Mouse (Mus musculus): ENCODE data around the gene Hrasls. TPM values are rescaled to one million over a fixed set of nuclear protein-coding genes. Genes with fewer than 3 reads are reported as not detected.

Gene Hrasls
- total RNA-seq (2014; rRNA removed), result 11.1 and 23.4 TPM in 2 replicates
- 8.0 and 8.7 TPM in 2 replicates for polyA plus RNA-seq (2015; fragmentation: Nextera tagmentation; extraction: Ambion mirVana)

- H3K4me2 ChIP-seq (ENCODE audit: low read depth, low read length), result peak within 1 kb of the TSS; percentile 95
- no peaks in the 10 kb centered on the region for H3K36me3 ChIP-seq (ENCODE audit: insufficient read depth, low read length)
- no peaks in the 10 kb centered on the region for H3K27me3 ChIP-seq (ENCODE audit: insufficient read depth, low read length)
- H3K4me1 ChIP-seq (ENCODE audit: insufficient read depth, low read length), result 0 out of 2 replicates have a peak, but pooled peaks cover 4% of the 10 kb centered on the region
- H3K9ac ChIP-seq (replicated peaks; ENCODE audit: low read length), result peak within 1 kb of the TSS; percentile 54
- H3K27ac ChIP-seq, result peak within 1 kb of the TSS; percentile 45; the same call in 1 of the 2 replicates
- peak within 1 kb of the TSS; percentile 45 for H3K4me3 ChIP-seq (ENCODE audit: low read length)
- WGBS, result 2% methylated on average over 39 of the region's 39 CpGs
- peak; percentile 67 for DNase-seq (ENCODE audit: low spot score)
- no peak for TF ChIP-seq CTCF (IDR thresholded peaks at IDR 0.05; ENCODE audit: low read depth)
- ATAC-seq, result peak; percentile 76
- no peaks in the 10 kb centered on the region for H3K9me3 ChIP-seq (ENCODE audit: low read length)
These were observed at the start of gene Hrasls for GRCm38 (mm10) chr16:29209605-29210411. Hrasls (plus strand) TSS chr16:29209695.

- ATAC-seq, result no peak
- DNase-seq (ENCODE audit: low spot score), result no peak
- H3K27ac ChIP-seq, result no peak overlapping the region
- H3K9ac ChIP-seq (replicated peaks; ENCODE audit: low read length), result no peak overlapping the region
- no peak overlapping the region for H3K4me3 ChIP-seq (ENCODE audit: low read length)
- no peaks in the 10 kb centered on the region for H3K36me3 ChIP-seq (ENCODE audit: insufficient read depth, low read length)
- H3K4me2 ChIP-seq (ENCODE audit: low read depth, low read length), result no peak overlapping the region
- H3K9me3 ChIP-seq (ENCODE audit: low read length), result no peaks in the 10 kb centered on the region
- H3K27me3 ChIP-seq (ENCODE audit: insufficient read depth, low read length), result no peaks in the 10 kb centered on the region
- no peak for TF ChIP-seq CTCF (IDR thresholded peaks at IDR 0.05; ENCODE audit: low read depth)
- no peaks in the 10 kb centered on the region for H3K4me1 ChIP-seq (ENCODE audit: insufficient read depth, low read length)
- 87% methylated on average over 4 of the region's 4 CpGs for WGBS
These were observed 47.2 kb upstream of the Hrasls start for GRCm38 (mm10) chr16:29162271-29162670.

- no peak overlapping the region for H3K27ac ChIP-seq
- WGBS, result 57% methylated on average over 4 of the region's 4 CpGs
- no peak overlapping the region for H3K9ac ChIP-seq (replicated peaks; ENCODE audit: low read length)
- no peaks in the 10 kb centered on the region for H3K9me3 ChIP-seq (ENCODE audit: low read length)
- no peaks in the 10 kb centered on the region for H3K4me1 ChIP-seq (ENCODE audit: insufficient read depth, low read length)
- no peak overlapping the region for H3K4me2 ChIP-seq (ENCODE audit: low read depth, low read length)
- H3K27me3 ChIP-seq (ENCODE audit: insufficient read depth, low read length), result no peaks in the 10 kb centered on the region
- no peak overlapping the region for H3K4me3 ChIP-seq (ENCODE audit: low read length)
- no peak for DNase-seq (ENCODE audit: low spot score)
- TF ChIP-seq CTCF (IDR thresholded peaks at IDR 0.05; ENCODE audit: low read depth), result no peak
- no peaks in the 10 kb centered on the region for H3K36me3 ChIP-seq (ENCODE audit: insufficient read depth, low read length)
- ATAC-seq, result no peak
These were observed 42.4 kb upstream of the Hrasls start for GRCm38 (mm10) chr16:29167051-29167450.

GRCm38 (mm10) chr16:29171741-29172140, 37.8 kb upstream of the Hrasls start:
- H3K36me3 ChIP-seq (ENCODE audit: insufficient read depth, low read length), result no peaks in the 10 kb centered on the region
- DNase-seq (ENCODE audit: low spot score), result no peak
- no peaks in the 10 kb centered on the region for H3K9me3 ChIP-seq (ENCODE audit: low read length)
- no peaks in the 10 kb centered on the region for H3K4me1 ChIP-seq (ENCODE audit: insufficient read depth, low read length)
- no peak for ATAC-seq
- no peak overlapping the region for H3K4me3 ChIP-seq (ENCODE audit: low read length)
- WGBS, result 72% methylated on average over 5 of the region's 5 CpGs
- H3K4me2 ChIP-seq (ENCODE audit: low read depth, low read length), result no peak overlapping the region
- H3K27me3 ChIP-seq (ENCODE audit: insufficient read depth, low read length), result no peaks in the 10 kb centered on the region
- H3K9ac ChIP-seq (replicated peaks; ENCODE audit: low read length), result no peak overlapping the region
- no peak overlapping the region for H3K27ac ChIP-seq
- no peak for TF ChIP-seq CTCF (IDR thresholded peaks at IDR 0.05; ENCODE audit: low read depth)

GRCm38 (mm10) chr16:29173201-29173600, 36.3 kb upstream of the Hrasls start:
- ATAC-seq (no peak), DNase-seq (ENCODE audit: low spot score) (no peak)
- no peaks in the 10 kb centered on the region for H3K27me3 ChIP-seq (ENCODE audit: insufficient read depth, low read length)
- no peak overlapping the region for H3K4me2 ChIP-seq (ENCODE audit: low read depth, low read length)
- WGBS, result 75% methylated on average over 2 of the region's 2 CpGs
- H3K9me3 ChIP-seq (ENCODE audit: low read length), result no peaks in the 10 kb centered on the region
- no peak overlapping the region for H3K27ac ChIP-seq
- no peak overlapping the region for H3K9ac ChIP-seq (replicated peaks; ENCODE audit: low read length)
- no peaks in the 10 kb centered on the region for H3K4me1 ChIP-seq (ENCODE audit: insufficient read depth, low read length)
- H3K36me3 ChIP-seq (ENCODE audit: insufficient read depth, low read length), result no peaks in the 10 kb centered on the region
- no peak for TF ChIP-seq CTCF (IDR thresholded peaks at IDR 0.05; ENCODE audit: low read depth)
- H3K4me3 ChIP-seq (ENCODE audit: low read length), result no peak overlapping the region

GRCm38 (mm10) chr16:29174831-29175350, 34.6 kb upstream of the Hrasls start:
- WGBS, result 58% methylated on average over 6 of the region's 6 CpGs
- H3K27me3 ChIP-seq (ENCODE audit: insufficient read depth, low read length), result no peaks in the 10 kb centered on the region
- no peak overlapping the region for H3K4me3 ChIP-seq (ENCODE audit: low read length)
- H3K9ac ChIP-seq (replicated peaks; ENCODE audit: low read length), result no peak overlapping the region
- ATAC-seq (no peak), DNase-seq (ENCODE audit: low spot score) (no peak)
- H3K36me3 ChIP-seq (ENCODE audit: insufficient read depth, low read length), result no peaks in the 10 kb centered on the region
- no peak overlapping the region for H3K4me2 ChIP-seq (ENCODE audit: low read depth, low read length)
- TF ChIP-seq CTCF (IDR thresholded peaks at IDR 0.05; ENCODE audit: low read depth), result no peak
- no peak overlapping the region for H3K27ac ChIP-seq
- H3K4me1 ChIP-seq (ENCODE audit: insufficient read depth, low read length), result no peaks in the 10 kb centered on the region
- H3K9me3 ChIP-seq (ENCODE audit: low read length), result no peaks in the 10 kb centered on the region

All from hindbrain, postnatal 0 days (tissue).